Mouse (Mus musculus): ENCODE data around the gene Inip. TPM values are rescaled to one million over a fixed set of nuclear protein-coding genes. Genes with fewer than 3 reads are reported as not detected.

Inip gene
- polyA plus RNA-seq, 1 experiment from 2014 or later, result 82.0 TPM

GRCm38 (mm10) chr4:59789015-59789414, 12.4 kb downstream of the Inip start:
- no peaks in the 10 kb centered on the region for H3K27me3 ChIP-seq
- H3K36me3 ChIP-seq, result no peaks in the 10 kb centered on the region
- no peak for ATAC-seq
- no peak overlapping the region for H3K9ac ChIP-seq (replicated peaks)
- no peaks in the 10 kb centered on the region for H3K9me3 ChIP-seq
- no peaks in the 10 kb centered on the region for H3K4me1 ChIP-seq (replicated peaks)
- no peak overlapping the region for H3K4me2 ChIP-seq (replicated peaks)
- no peak overlapping the region for H3K27ac ChIP-seq
- H3K4me3 ChIP-seq (replicated peaks), result no peak overlapping the region

- WGBS, result 69% methylated on average over 6 of the region's 6 CpGs
- Histone ChIP-seq H3K9me3 (no peaks in the 10 kb centered on the region), H3K9ac (replicated peaks) (no peak overlapping the region), H3K27ac (no peak overlapping the region), H3K4me1 (replicated peaks) (peaks cover 6% of the 10 kb centered on the region), H3K4me2 (replicated peaks) (no peak overlapping the region), H3K36me3 (no peaks in the 10 kb centered on the region), H3K4me3 (replicated peaks) (no peak overlapping the region), H3K27me3 (no peaks in the 10 kb centered on the region)
- no peak for ATAC-seq
These were observed 14.3 kb downstream of the Inip start for GRCm38 (mm10) chr4:59787126-59787525.

- ATAC-seq, result no peak
- WGBS, result 2% methylated on average over 7 of the region's 7 CpGs
- Histone ChIP-seq H3K36me3 (no peaks in the 10 kb centered on the region), H3K9ac (replicated peaks) (no peak overlapping the region), H3K27ac (no peak overlapping the region), H3K4me1 (replicated peaks) (peaks cover 10% of the 10 kb centered on the region), H3K4me3 (replicated peaks) (no peak overlapping the region), H3K4me2 (replicated peaks) (no peak overlapping the region), H3K9me3 (no peaks in the 10 kb centered on the region), H3K27me3 (no peaks in the 10 kb centered on the region)
These were observed 14.7 kb downstream of the Inip start for GRCm38 (mm10) chr4:59786661-59787060.

GRCm38 (mm10) chr4:59785412-59785811, 16.0 kb downstream of the Inip start:
- 22% methylated on average over 2 of the region's 2 CpGs for WGBS
- no peak overlapping the region for H3K27ac ChIP-seq
- H3K9me3 ChIP-seq, result no peaks in the 10 kb centered on the region
- ATAC-seq, result no peak
- H3K4me1 ChIP-seq (replicated peaks), result peaks cover 13% of the 10 kb centered on the region
- no peak overlapping the region for H3K4me3 ChIP-seq (replicated peaks)
- H3K36me3 ChIP-seq, result no peaks in the 10 kb centered on the region
- H3K27me3 ChIP-seq, result no peaks in the 10 kb centered on the region
- no peak overlapping the region for H3K4me2 ChIP-seq (replicated peaks)
- H3K9ac ChIP-seq (replicated peaks), result no peak overlapping the region

- 1% methylated on average over 36 of the region's 36 CpGs for WGBS
- H3K4me2 ChIP-seq (replicated peaks), result peak overlapping the region; percentile 90
- H3K9ac ChIP-seq (replicated peaks), result peak overlapping the region; percentile 89
- no peaks in the 10 kb centered on the region for H3K27me3 ChIP-seq
- peak overlapping the region; percentile 73 for H3K27ac ChIP-seq
- peak overlapping the region; percentile 98 for H3K4me3 ChIP-seq (replicated peaks)
- peaks cover 13% of the 10 kb centered on the region for H3K4me1 ChIP-seq (replicated peaks)
- peak; percentile 97 for ATAC-seq
- no peaks in the 10 kb centered on the region for H3K9me3 ChIP-seq
- no peaks in the 10 kb centered on the region for H3K36me3 ChIP-seq
These were observed 17.6 kb downstream of the Inip start for GRCm38 (mm10) chr4:59783685-59784279.

- under 1% methylated on average over 47 of the region's 47 CpGs for WGBS
- Histone ChIP-seq H3K27ac (peak overlapping the region; percentile 73), H3K36me3 (no peaks in the 10 kb centered on the region; the same call in 1 of the 2 replicates), H3K4me3 (replicated peaks) (peak overlapping the region; percentile 98), H3K4me1 (replicated peaks) (peaks cover 13% of the 10 kb centered on the region), H3K4me2 (replicated peaks) (peak overlapping the region; percentile 90), H3K27me3 (no peaks in the 10 kb centered on the region), H3K9me3 (no peaks in the 10 kb centered on the region), H3K9ac (replicated peaks) (peak overlapping the region; percentile 89)
- ATAC-seq, result peak; percentile 12
These were observed 18.3 kb downstream of the Inip start for GRCm38 (mm10) chr4:59782853-59783684.

GRCm38 (mm10) chr4:59780568-59780967, 20.8 kb downstream of the Inip start:
- WGBS, result 25% methylated on average over 1 of the region's 1 CpGs
- peaks cover 13% of the 10 kb centered on the region for H3K4me1 ChIP-seq (replicated peaks)

GRCm38 (mm10) chr4:59777828-59778227, 23.6 kb downstream of the Inip start:
- 76% methylated on average over 3 of the region's 3 CpGs for WGBS
- peaks cover 12% of the 10 kb centered on the region for H3K36me3 ChIP-seq
- H3K9me3 ChIP-seq, result no peaks in the 10 kb centered on the region
- H3K4me1 ChIP-seq (replicated peaks), result peaks cover 13% of the 10 kb centered on the region
- H3K27ac ChIP-seq, result no peak overlapping the region
- ATAC-seq, result no peak
- no peaks in the 10 kb centered on the region for H3K27me3 ChIP-seq
- no peak overlapping the region for H3K4me3 ChIP-seq (replicated peaks)
- H3K9ac ChIP-seq (replicated peaks), result no peak overlapping the region
- H3K4me2 ChIP-seq (replicated peaks), result no peak overlapping the region

More at GRCm38 (mm10) chr4:59780568-59780967, 20.8 kb downstream of the Inip start:
- ATAC-seq, result no peak
- no peak overlapping the region for H3K27ac ChIP-seq
- no peak overlapping the region for H3K4me3 ChIP-seq (replicated peaks)
- no peaks in the 10 kb centered on the region for H3K27me3 ChIP-seq
- H3K9ac ChIP-seq (replicated peaks), result no peak overlapping the region
- no peak overlapping the region for H3K4me2 ChIP-seq (replicated peaks)
- no peaks in the 10 kb centered on the region for H3K9me3 ChIP-seq
- no peaks in the 10 kb centered on the region; the same call in 1 of the 2 replicates for H3K36me3 ChIP-seq

- ATAC-seq, result no peak
- no peak overlapping the region for H3K27ac ChIP-seq
- 0 out of 2 replicates have a peak, but pooled peaks cover 4% of the 10 kb centered on the region for H3K4me1 ChIP-seq (replicated peaks)
- no peaks in the 10 kb centered on the region for H3K9me3 ChIP-seq
- no peaks in the 10 kb centered on the region for H3K27me3 ChIP-seq
- no peak overlapping the region for H3K4me2 ChIP-seq (replicated peaks)
- H3K4me3 ChIP-seq (replicated peaks), result no peak overlapping the region
- H3K9ac ChIP-seq (replicated peaks), result no peak overlapping the region
- 27% methylated on average over 17 of the region's 17 CpGs for WGBS
- peaks cover 39% of the 10 kb centered on the region for H3K36me3 ChIP-seq
These were observed 29.1 kb downstream of the Inip start for GRCm38 (mm10) chr4:59772171-59772879.

GRCm38 (mm10) chr4:59767717-59768116, 33.7 kb downstream of the Inip start:
- ATAC-seq, result no peak
- H3K9ac ChIP-seq (replicated peaks), result no peak overlapping the region
- H3K27ac ChIP-seq, result no peak overlapping the region
- H3K27me3 ChIP-seq, result no peaks in the 10 kb centered on the region
- H3K9me3 ChIP-seq, result no peaks in the 10 kb centered on the region
- peaks cover 27% of the 10 kb centered on the region for H3K36me3 ChIP-seq
- no peak overlapping the region for H3K4me3 ChIP-seq (replicated peaks)
- 95% methylated on average over 2 of the region's 2 CpGs for WGBS
- peaks cover 13% of the 10 kb centered on the region for H3K4me1 ChIP-seq (replicated peaks)
- H3K4me2 ChIP-seq (replicated peaks), result no peak overlapping the region

- H3K27me3 ChIP-seq, result no peaks in the 10 kb centered on the region
- no peaks in the 10 kb centered on the region for H3K9me3 ChIP-seq
- 38% methylated on average over 7 of the region's 7 CpGs for WGBS
- H3K4me1 ChIP-seq (replicated peaks), result peaks cover 10% of the 10 kb centered on the region
- no peak overlapping the region; the same call in 1 of the 2 replicates for H3K4me2 ChIP-seq (replicated peaks)
- H3K36me3 ChIP-seq, result peaks cover 10% of the 10 kb centered on the region
- ATAC-seq, result peak; percentile 79
- H3K27ac ChIP-seq, result peak overlapping the region; percentile 41; the same call in 1 of the 2 replicates
- no peak overlapping the region for H3K9ac ChIP-seq (replicated peaks)
- H3K4me3 ChIP-seq (replicated peaks), result no peak overlapping the region
These were observed 35.9 kb downstream of the Inip start for GRCm38 (mm10) chr4:59765385-59766005.
